Mouse (Mus musculus): ENCODE results near the gene Dop1a.

DNA sequence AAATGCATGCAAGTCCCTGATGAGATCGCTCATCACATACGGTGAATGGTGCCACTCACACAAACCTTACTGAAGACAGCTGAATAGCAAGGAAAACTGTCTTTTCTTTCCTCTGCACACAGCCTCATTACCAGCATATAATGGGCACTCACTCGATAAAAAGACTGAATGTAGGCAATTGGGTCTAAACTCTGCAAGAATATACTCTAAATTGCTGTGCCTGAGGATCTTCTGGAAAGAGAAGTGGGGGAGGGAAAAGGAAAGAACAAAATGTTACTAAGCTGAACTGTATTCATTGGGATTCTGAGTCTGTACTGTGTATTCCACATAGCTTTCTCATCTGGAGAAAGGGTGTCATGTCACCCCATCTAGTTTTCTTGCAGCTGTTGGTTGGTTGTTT, 76.5 kb downstream of the Dop1a start:
- no peak for TF ChIP-seq CTCF (IDR thresholded peaks at IDR 0.05; ENCODE audit: low read depth, low read length)
- TF ChIP-seq POLR2A (IDR thresholded peaks at IDR 0.05; ENCODE audit: borderline replicate concordance, low read depth, low read length) = no peak
